Mouse (Mus musculus) small intestine, adult 2 months (tissue): Measurements from ENCODE around the gene Slc23a2. TPM values are rescaled to one million over a fixed set of nuclear protein-coding genes. Genes with fewer than 3 reads are reported as not detected.

Source experiments
- H3K27ac ChIP-seq: fragments of 200-500 bp; 2 replicates; pipeline ENCODE4 v1.5.1; 2012; ENCODE audit warnings: low read depth, low read length, control low read depth, inconsistent platforms; ENCODE audit not compliant: insufficient read depth
- H3K27me3 ChIP-seq: fragments of 200-500 bp; 2 replicates; pipeline ENCODE4 v1.6.1; 2012; ENCODE audit warnings: mild to moderate bottlenecking, moderate library complexity, low read length, inconsistent platforms; ENCODE audit not compliant: control insufficient read depth, insufficient read depth
- H3K36me3 ChIP-seq: fragments of 200-500 bp; 2 replicates; pipeline ENCODE4 v1.6.1; 2012; ENCODE audit warnings: mild to moderate bottlenecking, low read length, control low read depth, inconsistent platforms; ENCODE audit not compliant: control insufficient read depth, insufficient read depth
- H3K4me1 ChIP-seq: fragments of 200-500 bp; 2 replicates; pipeline ENCODE4 v1.6.1; 2012; ENCODE audit warnings: low read length, inconsistent platforms, mixed read lengths; ENCODE audit not compliant: control insufficient read depth, insufficient read depth, insufficient read length
- H3K4me3 ChIP-seq: fragments of 200-500 bp; 2 replicates; pipeline ENCODE4 v1.5.1; 2012; ENCODE audit warnings: low read depth, mild to moderate bottlenecking, control low read depth, inconsistent platforms, low read length, moderate library complexity
- CTCF ChIP-seq: fragments of 200-500 bp; IDR thresholded peaks from 2 replicates; pipeline ENCODE4 v1.5.1; 2012; ENCODE audit warnings: low read depth, mild to moderate bottlenecking, control low read depth, inconsistent platforms, low read length, moderate library complexity, mixed read lengths; ENCODE audit not compliant: insufficient replicate concordance, insufficient read length; ENCODE audit errors: extremely low read depth
- POLR2A ChIP-seq: fragments of 200-500 bp; IDR thresholded peaks from 2 replicates; pipeline ENCODE4 v1.6.1; 2012; ENCODE audit warnings: low read depth, mild to moderate bottlenecking, control low read depth, inconsistent platforms, low read length, moderate library complexity
- WGBS: fragments of 180-500 bp; shearing (Covaris S2); methylation state at CpG from one replicate; pipeline ENCODE4 v1.1.7; 2018; 5-methylcytosine and 5-hydroxymethylcytosine counted together
- polyA plus RNA-seq: library from polyadenylated mRNA; depleted of rRNA; stranded (reverse); fragments of >200 nt; gene quantifications from 2 replicates; pipeline ENCODE4 v1.2.3, GENCODE M21; 2012

Gene Slc23a2
- polyA plus RNA-seq, 1 experiment: 18.5 TPM

- TF ChIP-seq POLR2A (no peak), CTCF (no peak)
- 31% methylated on average over 13 of the region's 13 CpGs for WGBS
- Histone ChIP-seq H3K36me3 (no peaks in the 10 kb centered on the region), H3K27me3 (no peaks in the 10 kb centered on the region), H3K4me3 (no peak overlapping the region), H3K27ac (no peak overlapping the region), H3K4me1 (peaks cover 9% of the 10 kb centered on the region; the same call in 1 of the 2 replicates)
Measured at GRCm38 (mm10) chr2:132043101-132043621, 101.7 kb downstream of the Slc23a2 start.

GRCm38 (mm10) chr2:132039894-132040293 is 105.0 kb downstream of the Slc23a2 start:
- Histone ChIP-seq H3K27ac (no peak overlapping the region), H3K27me3 (no peaks in the 10 kb centered on the region), H3K36me3 (no peaks in the 10 kb centered on the region), H3K4me3 (no peak overlapping the region), H3K4me1 (peaks cover 11% of the 10 kb centered on the region; the same call in 1 of the 2 replicates)
- TF ChIP-seq CTCF (no peak), POLR2A (no peak)
- 23% methylated on average over 7 of the region's 7 CpGs for WGBS

GRCm38 (mm10) chr2:132036326-132036725 is 108.6 kb downstream of the Slc23a2 start:
- no peak overlapping the region for H3K4me3 ChIP-seq
- no peaks in the 10 kb centered on the region for H3K27me3 ChIP-seq
- peaks cover 11% of the 10 kb centered on the region; the same call in 1 of the 2 replicates for H3K4me1 ChIP-seq
- WGBS: 81% methylated on average over 5 of the region's 5 CpGs
- no peaks in the 10 kb centered on the region for H3K36me3 ChIP-seq
- TF ChIP-seq CTCF (no peak), POLR2A (no peak)
- no peak overlapping the region for H3K27ac ChIP-seq

GRCm38 (mm10) chr2:132035470-132035835 is 109.5 kb downstream of the Slc23a2 start:
- Histone ChIP-seq H3K4me1 (peaks cover 11% of the 10 kb centered on the region; the same call in 1 of the 2 replicates), H3K36me3 (no peaks in the 10 kb centered on the region), H3K4me3 (no peak overlapping the region), H3K27ac (peak overlapping the region; percentile 46; the same call in 1 of the 2 replicates), H3K27me3 (no peaks in the 10 kb centered on the region)
- no peak for TF ChIP-seq CTCF
- no peak for TF ChIP-seq POLR2A
- 81% methylated on average over 11 of the region's 11 CpGs for WGBS

GRCm38 (mm10) chr2:132034590-132035469 is 110.1 kb downstream of the Slc23a2 start:
- peak overlapping the region; percentile 46; the same call in 1 of the 2 replicates for H3K27ac ChIP-seq
- no peaks in the 10 kb centered on the region for H3K36me3 ChIP-seq
- H3K4me1 ChIP-seq: 0 out of 2 replicates have a peak, but pooled peaks cover 6% of the 10 kb centered on the region
- 81% methylated on average over 4 of the region's 4 CpGs for WGBS
- no peak overlapping the region for H3K4me3 ChIP-seq
- TF ChIP-seq CTCF (no peak), POLR2A (no peak)
- H3K27me3 ChIP-seq: no peaks in the 10 kb centered on the region

- H3K4me3 ChIP-seq: no peak overlapping the region
- peak overlapping the region; percentile 50; the same call in 1 of the 2 replicates for H3K27ac ChIP-seq
- H3K4me1 ChIP-seq: 0 out of 2 replicates have a peak, but pooled peaks cover 7% of the 10 kb centered on the region
- H3K27me3 ChIP-seq: peaks cover 8% of the 10 kb centered on the region
- no peak for TF ChIP-seq CTCF
- H3K36me3 ChIP-seq: no peaks in the 10 kb centered on the region
- 79% methylated on average over 11 of the region's 11 CpGs for WGBS
Measured at GRCm38 (mm10) chr2:132031364-132032095, 113.4 kb downstream of the Slc23a2 start.
